Mouse (Mus musculus) cerebellum, adult 2 months (tissue): ENCODE measurements around the gene Lrrc74a.

Experiments used
- CTCF ChIP-seq: fragments of 200-500 bp; IDR thresholded peaks from 2 replicates; pipeline ENCODE4 v1.5.1; 2011; ENCODE audit warnings: low read depth, mild to moderate bottlenecking, control low read depth, low read length, moderate library complexity, borderline replicate concordance; ENCODE audit not compliant: insufficient read depth
- POLR2A ChIP-seq: fragments of 200-500 bp; IDR thresholded peaks from 2 replicates; pipeline ENCODE4 v1.6.1; 2011; ENCODE audit warnings: low read length, control low read depth, borderline replicate concordance; ENCODE audit not compliant: insufficient read depth

DNA sequence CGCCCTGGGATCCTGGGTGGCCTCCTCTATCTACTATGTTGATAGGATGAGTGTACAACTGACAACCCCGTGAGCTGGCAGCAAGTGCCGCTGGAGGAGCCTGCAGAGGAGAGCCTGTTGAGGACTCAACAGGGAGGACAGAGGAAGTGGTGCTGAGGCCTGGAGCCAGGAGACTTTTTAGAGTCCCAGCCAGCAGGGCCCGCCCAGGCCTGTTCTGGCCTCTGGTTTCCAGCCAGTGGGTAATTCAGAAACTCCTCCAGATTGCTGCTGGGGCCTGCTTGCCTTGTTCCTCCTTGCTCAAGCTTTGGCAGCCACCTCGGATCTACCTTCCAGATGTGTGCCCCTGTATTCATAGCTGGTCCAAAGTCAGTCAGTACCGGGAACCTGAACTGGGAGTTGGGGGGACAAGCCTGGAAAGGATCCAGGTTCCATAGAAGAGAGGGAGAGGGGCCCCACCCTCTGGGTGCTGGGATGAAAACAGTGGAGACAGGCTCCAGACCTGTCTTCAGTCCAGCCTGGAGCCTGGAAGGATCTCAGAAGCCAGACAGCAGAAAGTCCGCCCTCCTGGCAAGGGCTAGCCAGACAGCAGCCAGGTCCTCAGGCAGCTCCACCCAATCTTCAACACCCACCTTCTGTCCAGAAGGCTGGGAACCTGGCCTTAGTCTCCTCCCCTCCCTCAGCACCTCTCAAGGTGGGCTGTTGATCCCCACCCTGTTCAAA, 41.6 kb downstream of the Lrrc74a start:
- TF ChIP-seq CTCF (no peak), POLR2A (no peak)
